Mouse (Mus musculus): Measurements from ENCODE around the gene Olfr463.

Gene Olfr463

DNA sequence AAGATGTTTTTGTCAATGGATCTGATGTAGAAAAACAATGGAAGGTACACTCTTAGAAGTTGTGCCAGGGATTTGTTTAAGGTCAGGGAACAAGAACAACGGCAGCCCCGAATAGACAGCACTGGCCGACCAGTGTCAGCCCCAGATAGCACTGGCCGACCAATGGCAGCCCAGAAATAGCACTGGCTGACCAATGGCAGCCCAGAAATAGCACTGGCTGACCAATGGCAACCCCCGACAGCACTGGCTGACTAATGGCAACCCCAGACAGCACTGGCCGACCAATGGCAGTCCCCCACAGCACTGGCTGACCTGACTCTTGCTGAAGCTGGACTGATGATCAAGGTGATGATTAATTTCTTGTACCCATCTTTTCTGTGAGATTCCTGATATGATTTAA is 49.3 kb downstream of the Olfr463 start:
- no peak for DNase-seq (ENCODE audit: low spot score in 2 of 2)

DNA sequence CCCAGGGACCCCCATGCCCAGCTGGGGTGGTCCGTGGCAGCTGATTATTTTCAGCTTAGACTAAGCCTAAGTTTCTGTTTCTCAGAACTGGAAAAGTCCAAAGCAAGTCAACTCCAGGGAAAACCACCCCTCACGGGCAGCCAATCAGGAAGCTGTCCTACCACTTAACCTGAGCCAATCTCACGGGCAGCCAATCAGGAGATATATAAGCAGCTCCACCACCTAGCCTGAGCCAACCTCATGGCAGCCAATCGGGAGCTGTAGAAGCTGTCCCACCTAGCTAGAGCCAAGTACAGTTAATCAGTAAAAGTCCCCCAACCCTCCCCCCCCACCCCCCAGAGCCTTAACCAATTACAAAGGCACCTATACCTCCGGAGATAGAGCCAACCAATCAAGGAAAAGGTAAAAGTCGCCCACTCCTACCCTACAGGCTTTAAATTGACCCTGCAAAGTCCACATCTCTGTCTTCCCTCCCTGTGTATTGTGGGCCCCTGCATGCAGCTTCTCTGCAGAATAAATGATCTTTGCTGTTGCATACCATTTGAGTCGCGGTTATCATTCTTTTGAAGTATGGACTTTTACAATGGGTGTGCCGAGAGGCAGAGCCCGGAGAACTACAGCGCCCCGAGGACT is 50.1 kb downstream of the Olfr463 start:
- DNase-seq (ENCODE audit: low spot score in 2 of 2): no peak
